Mouse (Mus musculus) Muller cell, postnatal 12 days (primary cell): ENCODE results near the gene Nlgn1.

Experiments used
- DNase-seq: peaks from one replicate; pipeline ENCODE4 v3.0.0-alpha.2; 2015; ENCODE audit errors: inconsistent ontology term

Nlgn1 gene

GRCm38 (mm10) chr3:26202702-26203101 is 129.6 kb downstream of the Nlgn1 start:
- no peak for DNase-seq

GRCm38 (mm10) chr3:26201410-26201809 is 130.8 kb downstream of the Nlgn1 start:
- DNase-seq = no peak

DNA sequence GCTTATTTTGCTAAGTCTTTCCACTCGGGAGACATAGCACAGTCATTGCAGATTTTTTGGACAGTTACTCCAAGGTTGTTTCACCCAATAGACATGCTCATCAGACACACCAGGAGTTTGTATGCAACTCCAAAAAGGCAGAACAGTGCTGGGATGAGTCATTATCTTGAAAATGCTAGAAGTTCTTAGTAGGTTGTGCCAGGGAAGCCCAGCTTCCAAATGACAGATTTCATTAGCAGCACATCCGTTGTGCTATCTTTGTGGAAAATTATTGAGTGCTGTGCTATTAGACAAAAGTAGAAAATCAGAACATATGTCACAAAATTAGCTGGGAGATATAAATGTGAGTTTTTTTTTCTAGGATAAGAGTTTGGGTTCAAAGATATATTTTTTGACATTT is 137.3 kb downstream of the Nlgn1 start:
- peak; percentile 76 for DNase-seq

- DNase-seq = no peak
Observed at GRCm38 (mm10) chr3:26181013-26181412, 151.2 kb downstream of the Nlgn1 start.

- DNase-seq = peak; percentile 36
Observed at GRCm38 (mm10) chr3:26175371-26175770, 156.9 kb downstream of the Nlgn1 start.

- DNase-seq = peak; percentile 66
Observed at GRCm38 (mm10) chr3:26174257-26174656, 158.0 kb downstream of the Nlgn1 start.

DNA sequence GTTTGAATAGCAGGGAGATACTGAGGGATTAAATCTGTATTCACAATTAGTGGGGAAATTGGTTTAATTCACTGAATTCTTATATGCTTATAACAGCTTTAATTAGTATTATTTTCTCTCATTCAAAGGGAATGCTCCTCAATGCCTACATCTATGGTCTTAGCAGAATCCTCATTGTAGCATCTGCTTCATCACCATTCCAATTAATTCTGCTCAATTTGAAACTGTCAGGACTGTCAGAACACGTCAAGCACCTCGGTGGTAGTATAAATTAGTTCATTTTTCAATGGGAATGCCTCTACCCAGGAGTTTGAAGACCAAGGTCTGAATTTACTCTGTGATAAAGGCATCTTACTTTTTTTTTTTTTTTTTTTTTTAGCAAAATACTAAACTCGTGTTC is 158.6 kb downstream of the Nlgn1 start:
- DNase-seq = peak; percentile 54

DNA sequence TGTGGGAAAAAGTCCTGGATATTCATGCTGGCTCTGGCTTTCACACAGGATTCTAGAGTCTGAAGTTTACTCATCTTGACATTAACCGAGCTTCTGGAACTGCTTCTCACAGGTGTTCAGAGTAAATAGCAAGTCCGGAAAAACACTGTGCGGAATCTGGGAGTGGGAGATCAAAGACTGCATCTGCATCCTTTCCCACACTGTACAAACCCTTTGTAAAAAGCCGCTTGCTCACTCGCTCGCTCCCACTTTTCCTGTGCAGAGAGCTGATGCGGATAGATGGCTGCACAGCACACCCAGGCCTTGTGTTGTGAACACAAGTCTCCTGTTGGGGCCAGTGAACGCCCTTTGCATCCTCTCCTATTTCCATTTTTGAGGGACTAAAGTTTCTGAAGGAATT is 165.5 kb downstream of the Nlgn1 start:
- DNase-seq = no peak

GRCm38 (mm10) chr3:26153782-26154181 is 178.5 kb downstream of the Nlgn1 start:
- DNase-seq = peak; percentile 84

- DNase-seq = peak; percentile 55
Observed at GRCm38 (mm10) chr3:26153036-26153741, 179.1 kb downstream of the Nlgn1 start.

- peak; percentile 56 for DNase-seq
Observed at GRCm38 (mm10) chr3:26152510-26153035, 179.7 kb downstream of the Nlgn1 start.

DNA sequence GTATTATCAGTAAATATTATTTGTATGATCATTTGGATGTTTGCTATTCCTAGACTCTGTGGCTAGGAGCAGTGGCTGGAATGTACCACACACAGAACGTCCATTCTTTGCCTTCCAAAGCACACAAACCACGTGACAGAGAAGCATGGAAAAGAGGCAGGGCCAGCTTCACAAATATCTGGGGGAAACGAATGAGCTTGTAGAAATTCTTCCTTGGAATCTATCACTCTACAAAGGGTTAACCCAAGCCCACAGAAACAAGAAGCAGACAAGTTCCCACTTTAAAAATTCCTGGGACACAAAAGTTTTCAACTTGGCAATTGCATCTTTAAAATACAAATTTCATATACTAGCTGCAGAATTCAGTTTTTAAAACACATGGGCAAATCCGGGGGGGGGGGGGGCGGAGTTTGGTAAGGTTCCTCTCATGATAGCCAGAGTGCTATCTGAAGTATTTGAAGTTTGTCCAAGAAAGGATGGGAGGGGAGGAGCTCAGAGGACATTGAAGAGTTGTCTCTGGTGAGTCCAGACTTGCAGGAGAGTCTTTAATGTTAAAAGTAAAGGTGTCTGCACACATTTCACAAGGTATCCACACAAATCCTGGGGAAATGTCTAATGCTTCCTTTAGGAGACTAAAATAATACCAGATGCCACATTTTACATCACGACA is 180.8 kb downstream of the Nlgn1 start:
- peak; percentile 83 for DNase-seq

GRCm38 (mm10) chr3:26146174-26146573 is 186.1 kb downstream of the Nlgn1 start:
- peak; percentile 62 for DNase-seq

DNA sequence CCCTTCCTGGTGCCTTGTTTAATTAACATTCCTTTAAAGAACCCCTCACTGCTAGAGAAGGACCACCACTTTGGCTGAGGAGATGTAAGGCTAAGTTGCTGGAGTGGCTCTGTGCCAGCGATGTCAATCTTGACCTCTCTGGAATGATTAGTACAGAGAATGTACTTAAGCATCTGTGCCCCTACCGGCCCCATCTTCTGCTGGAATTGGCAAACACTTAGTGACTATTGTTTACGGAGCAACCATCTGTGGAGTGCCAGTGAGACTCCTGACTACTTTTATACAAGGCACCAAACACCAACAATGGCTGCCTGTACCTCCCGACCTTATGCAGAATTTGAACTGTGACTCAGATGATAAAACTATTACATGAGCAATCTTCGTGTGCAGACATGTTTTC is 186.8 kb downstream of the Nlgn1 start:
- peak; percentile 58 for DNase-seq

GRCm38 (mm10) chr3:26141590-26141989 is 190.7 kb downstream of the Nlgn1 start:
- no peak for DNase-seq

GRCm38 (mm10) chr3:26134839-26135651 is 197.2 kb downstream of the Nlgn1 start:
- peak; percentile 48 for DNase-seq

DNA sequence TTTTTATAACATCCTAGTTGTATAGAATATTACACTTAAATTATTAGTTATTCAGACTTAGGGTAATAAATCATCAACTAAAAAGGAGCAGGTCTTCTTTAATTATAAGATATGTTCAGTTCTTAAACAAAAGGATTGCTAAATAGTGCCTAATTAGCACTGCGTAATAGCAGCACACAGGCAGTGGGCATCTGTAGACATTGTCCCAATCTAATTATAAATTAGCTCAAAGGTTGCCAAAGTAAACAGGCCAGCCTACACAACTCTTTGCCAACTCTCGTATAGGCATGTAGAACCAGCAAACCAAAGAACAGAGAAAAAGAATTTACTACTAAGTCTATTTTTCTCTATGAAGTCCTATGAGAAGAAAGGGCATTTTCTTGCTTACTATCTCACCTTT is 201.3 kb downstream of the Nlgn1 start:
- DNase-seq = peak; percentile 40

DNA sequence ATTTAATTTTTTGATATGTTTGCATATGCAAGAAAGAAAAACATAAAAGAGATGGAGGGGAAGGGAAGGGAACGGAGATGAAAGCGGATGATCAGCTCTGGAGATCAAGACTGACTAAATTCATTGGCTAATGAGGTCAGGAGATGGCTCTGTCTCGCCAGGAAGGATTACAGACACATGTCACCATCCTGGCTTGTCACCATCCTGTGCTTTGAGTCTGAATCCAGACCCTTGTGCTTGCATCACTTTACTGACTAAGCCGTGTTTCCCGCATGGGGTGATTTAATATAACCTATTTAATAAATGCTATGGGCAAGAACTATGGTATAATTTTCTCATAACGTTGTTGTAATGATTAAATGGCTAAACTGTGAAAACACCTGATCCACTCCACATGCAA is 202.8 kb downstream of the Nlgn1 start:
- no peak for DNase-seq

- no peak for DNase-seq
Observed at GRCm38 (mm10) chr3:26117071-26117470, 215.2 kb downstream of the Nlgn1 start.

DNA sequence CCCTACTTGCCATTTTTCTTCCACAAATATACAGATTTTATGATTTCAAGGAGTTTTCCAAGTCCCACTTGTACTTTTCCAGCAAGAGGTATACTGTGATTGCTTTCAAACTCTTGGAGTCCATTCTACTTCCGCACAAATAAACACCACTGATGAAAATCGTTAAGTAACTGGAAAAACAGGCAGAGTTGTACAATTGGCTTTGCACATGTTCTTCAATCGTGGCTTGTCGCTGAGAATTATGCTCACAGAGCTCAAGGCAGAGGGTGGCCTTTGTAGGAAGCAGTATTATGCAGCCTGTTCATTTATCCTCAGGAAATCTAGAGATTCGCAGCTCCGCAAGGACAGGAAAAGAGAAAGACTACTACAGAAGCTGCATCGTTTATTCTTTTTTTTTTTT is 225.9 kb downstream of the Nlgn1 start:
- peak; percentile 69 for DNase-seq

- peak; percentile 21 for DNase-seq
Observed at GRCm38 (mm10) chr3:26105528-26105927, 226.7 kb downstream of the Nlgn1 start.

DNA sequence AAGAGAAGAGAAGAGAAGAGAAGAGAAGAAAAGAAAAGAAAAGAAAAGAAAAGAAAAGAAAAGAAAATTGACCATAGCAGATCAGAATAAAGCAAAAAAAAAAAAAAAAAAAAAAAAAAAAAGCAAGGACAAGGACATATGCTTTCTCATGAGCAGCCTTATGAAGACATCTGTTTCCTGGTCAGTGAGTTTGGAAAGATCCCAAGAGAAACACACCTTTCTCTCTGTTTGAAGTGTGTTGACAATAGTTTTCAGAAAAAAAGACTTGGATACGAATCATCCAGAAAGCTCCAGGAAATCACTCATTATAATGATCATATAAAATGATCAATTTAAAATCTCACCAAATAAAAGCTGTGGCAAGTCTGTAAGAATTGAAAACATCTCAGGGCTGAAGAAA is 230.0 kb downstream of the Nlgn1 start:
- no peak for DNase-seq
